Mouse (Mus musculus) mature B cell (primary cell): ENCODE results near the gene Tnfsf12.

Source experiments
- in situ Hi-C: fragments of 300-500 bp; cut with MboI; formaldehyde crosslinking; loops from 2 replicates; pipeline ENCODE4 v1.14.3; 2019

Gene Tnfsf12

GRCm38 (mm10) chr11:69655264-69656064 lies 40.2 kb downstream of the Tnfsf12 start, which contains the start of gene Sox15:
Gene Sox15, plus strand, starts transcription at chr11:69655314.
- in situ Hi-C loops: no loop called here

GRCm38 (mm10) chr11:69654760-69655159 lies 40.9 kb downstream of the Tnfsf12 start:
- in situ Hi-C loops: no loop called here

- in situ Hi-C loops: no loop called here
Measured at GRCm38 (mm10) chr11:69653399-69653798, 42.2 kb downstream of the Tnfsf12 start.

GRCm38 (mm10) chr11:69645860-69646259 lies 49.8 kb downstream of the Tnfsf12 start:
- in situ Hi-C loops: no loop called here
